Mouse (Mus musculus) urinary bladder, adult 18-20 months (tissue): ENCODE results near the gene Klhl28.

Source experiments
- DNase-seq, 2 experiments: peaks; one replicate each; pipeline ENCODE4 v3.0.0; 2022; ENCODE audit warnings: low spot score in 2 of 2, mixed read lengths in 2 of 2

Klhl28 gene

GRCm38 (mm10) chr12:64965124-64966026, at the start of gene Klhl28, which contains the start of gene Togaram1:
Klhl28 (minus strand) TSS chr12:64965534.
Togaram1 (plus strand) TSS chr12:64965804.
- peak; percentile 98 to 99 for DNase-seq

GRCm38 (mm10) chr12:65007725-65008124, 42.4 kb upstream of the Klhl28 start:
- DNase-seq = no peak

- DNase-seq = no peak
Observed at GRCm38 (mm10) chr12:64977518-64977917, 12.2 kb upstream of the Klhl28 start.

GRCm38 (mm10) chr12:64976191-64976590, 10.9 kb upstream of the Klhl28 start:
- no peak for DNase-seq

- no peak for DNase-seq
Observed at GRCm38 (mm10) chr12:64975558-64975957, 10.2 kb upstream of the Klhl28 start.

DNA sequence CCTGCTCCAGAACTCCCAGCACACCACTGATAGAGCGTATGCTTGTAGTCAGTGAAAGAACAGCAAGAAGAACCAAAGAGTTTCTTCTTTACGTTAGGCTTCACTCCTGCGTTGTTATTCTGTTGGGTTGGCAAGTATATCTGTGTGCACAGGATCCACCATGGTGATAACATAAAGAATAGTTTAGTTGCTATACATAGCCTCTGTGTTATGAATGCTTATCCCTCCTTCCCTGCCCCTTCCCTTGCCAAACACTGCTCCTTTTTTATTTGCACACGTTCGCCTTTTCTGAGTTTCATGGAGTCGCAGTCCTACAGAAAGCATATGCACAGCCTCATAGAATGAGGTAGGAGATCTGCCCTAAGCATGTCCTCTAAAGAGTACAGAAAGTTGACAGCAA, 6.7 kb upstream of the Klhl28 start:
- DNase-seq = no peak

GRCm38 (mm10) chr12:64971399-64971798, 6.1 kb upstream of the Klhl28 start:
- no peak for DNase-seq

GRCm38 (mm10) chr12:64968067-64968466, 2.7 kb upstream of the Klhl28 start:
- DNase-seq = no peak

DNA sequence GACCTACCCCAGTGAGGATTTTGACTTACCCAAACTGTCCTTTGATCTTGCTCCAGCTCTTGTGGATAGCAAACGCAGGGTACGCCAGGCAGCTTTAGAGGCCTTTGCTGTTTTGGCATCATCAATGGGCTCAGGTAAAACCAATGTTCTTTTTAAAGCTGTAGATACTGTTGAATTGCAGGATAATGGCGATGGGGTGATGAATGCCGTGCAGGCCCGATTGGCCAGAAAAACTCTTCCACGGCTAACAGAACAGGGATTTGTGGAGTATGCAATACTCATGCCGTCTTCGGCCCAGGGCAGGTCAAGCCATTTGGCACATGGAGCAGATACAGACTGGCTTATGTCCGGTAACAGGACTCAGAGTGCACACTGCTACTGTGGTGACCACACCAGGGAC, 2.1 kb upstream of the Klhl28 start:
- DNase-seq = no peak

DNA sequence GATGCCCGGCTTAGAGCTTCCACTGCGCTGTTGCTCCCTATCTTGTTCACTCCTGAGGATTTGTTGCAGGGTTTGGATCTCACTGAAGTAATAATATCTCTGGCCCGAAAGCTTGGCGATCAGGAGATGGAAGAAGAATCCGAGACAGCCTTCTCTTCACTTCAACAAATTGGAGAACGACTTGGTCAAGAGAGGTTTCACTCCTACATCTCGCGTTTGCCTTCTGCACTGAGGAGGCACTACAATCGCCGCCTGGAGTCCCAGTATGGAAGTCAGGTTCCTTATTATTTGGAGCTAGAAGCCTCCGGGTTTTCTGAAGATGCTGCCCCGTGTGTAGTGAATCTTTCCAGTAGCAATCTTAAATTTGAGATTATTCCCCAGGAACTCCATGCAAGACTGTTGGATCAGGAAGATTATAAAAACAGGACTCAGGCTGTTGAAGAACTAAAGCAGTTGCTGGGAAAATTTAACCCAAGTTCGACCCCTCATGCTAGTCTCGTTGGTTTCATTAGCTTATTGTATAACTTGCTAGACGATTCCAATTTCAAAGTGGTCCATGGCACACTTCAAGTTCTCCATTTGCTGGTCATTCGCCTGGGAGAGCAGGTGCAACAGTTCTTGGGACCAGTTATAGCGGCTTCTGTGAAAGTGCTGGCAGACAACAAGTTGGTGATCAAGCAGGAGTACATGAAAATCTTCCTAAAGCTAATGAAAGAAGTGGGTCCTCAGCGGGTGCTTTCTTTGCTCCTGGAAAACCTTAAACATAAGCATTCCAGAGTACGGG, 1.5 kb upstream of the Klhl28 start:
- no peak for DNase-seq

- DNase-seq = peak in 1 of 2 experiments; percentile 25
Observed at GRCm38 (mm10) chr12:64966101-64966631, 832 bp upstream of the Klhl28 start.

DNA sequence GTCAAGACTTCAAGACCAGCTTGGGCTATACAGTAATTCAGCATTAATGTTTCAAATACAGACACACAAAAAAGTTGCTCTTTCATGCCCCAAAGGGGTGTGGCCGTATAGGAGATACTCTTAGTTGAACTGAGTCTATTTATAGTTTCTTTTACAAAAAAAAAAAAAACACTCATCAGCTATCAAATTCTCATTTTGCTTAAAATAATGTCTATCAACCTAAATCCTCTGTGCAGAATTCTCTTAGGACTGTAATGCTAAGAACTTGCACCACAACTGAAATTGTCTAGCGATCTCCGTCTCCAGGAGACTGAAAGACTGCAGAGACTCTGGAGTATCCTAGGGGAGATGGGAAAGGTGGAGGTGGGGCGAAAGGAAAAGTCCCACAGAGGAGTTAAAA, 774 bp downstream of the Klhl28 start:
- DNase-seq = no peak

GRCm38 (mm10) chr12:64937493-64937892, 27.8 kb downstream of the Klhl28 start:
- no peak for DNase-seq

DNA sequence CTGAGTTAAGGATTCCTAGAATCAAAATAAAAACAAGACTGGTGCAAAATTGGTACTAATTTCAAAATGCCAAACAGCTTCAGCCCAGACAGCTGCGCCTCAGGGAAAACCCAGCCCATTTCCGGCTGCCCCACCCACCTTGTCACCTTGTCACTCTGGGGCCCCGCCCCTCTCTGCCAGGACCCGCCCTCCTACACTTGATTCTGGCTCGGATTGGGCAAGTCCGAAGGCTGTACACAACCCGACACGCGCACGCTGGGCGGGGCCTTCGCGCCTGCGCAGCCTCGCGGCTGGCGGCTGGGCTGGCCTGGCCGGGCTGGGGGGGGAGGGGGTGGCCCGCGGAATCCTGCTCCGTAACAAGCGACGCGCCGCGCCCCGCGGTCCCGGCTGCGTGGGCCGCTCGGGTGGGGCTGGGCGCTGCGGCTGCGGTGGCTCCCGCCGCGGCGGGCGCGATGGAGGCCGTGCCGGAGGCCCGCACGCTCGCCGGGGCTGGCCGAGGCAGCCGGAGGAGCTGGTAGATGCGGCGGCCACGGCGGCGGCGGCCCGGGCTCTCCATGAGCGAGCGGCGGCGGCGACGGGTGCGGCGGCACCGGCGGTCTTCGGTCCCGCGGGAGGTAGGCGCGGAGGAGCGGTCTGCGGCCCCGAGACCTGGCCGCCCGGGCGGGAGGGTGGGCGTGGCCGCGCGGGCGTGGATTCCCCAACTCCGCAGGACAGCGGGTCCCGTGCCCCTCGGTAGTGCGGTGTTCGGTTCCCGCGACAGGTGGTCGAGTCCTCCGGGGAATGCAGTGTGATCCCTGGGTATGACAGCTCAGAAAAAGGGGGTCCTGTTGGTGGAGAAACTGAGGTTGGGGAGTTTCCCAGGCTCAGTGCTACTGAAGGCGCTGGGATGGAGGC, 47.5 kb downstream of the Klhl28 start, which contains the start of gene Gm527:
Gene Gm527, plus strand, starts transcription at position 329 of the 894 bp plus-strand sequence.
- peak; percentile 86 to 93 for DNase-seq

- DNase-seq = no peak
Observed at GRCm38 (mm10) chr12:64916735-64917134, 48.6 kb downstream of the Klhl28 start.

- DNase-seq = no peak
Observed at GRCm38 (mm10) chr12:64912996-64913395, 52.3 kb downstream of the Klhl28 start.

DNA sequence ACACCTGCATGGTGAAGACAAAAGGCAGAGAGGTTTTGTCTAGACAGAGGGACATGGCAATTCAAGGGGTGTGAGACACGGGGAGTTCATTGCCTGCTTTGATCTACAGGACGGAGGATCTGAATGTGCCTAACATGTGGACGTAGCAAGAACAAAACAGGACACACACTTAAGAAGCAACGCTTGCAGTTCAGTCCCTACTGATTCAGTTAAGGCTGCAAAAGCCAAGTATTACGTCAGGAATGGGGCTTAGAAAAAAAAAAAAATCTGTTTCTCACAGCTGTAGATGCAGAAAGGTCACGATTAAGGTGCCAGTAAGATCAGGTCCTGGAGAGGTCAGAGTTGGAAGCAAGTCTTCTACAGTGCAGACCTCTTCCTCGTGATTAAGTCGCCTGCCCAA, 62.1 kb downstream of the Klhl28 start:
- no peak for DNase-seq

DNA sequence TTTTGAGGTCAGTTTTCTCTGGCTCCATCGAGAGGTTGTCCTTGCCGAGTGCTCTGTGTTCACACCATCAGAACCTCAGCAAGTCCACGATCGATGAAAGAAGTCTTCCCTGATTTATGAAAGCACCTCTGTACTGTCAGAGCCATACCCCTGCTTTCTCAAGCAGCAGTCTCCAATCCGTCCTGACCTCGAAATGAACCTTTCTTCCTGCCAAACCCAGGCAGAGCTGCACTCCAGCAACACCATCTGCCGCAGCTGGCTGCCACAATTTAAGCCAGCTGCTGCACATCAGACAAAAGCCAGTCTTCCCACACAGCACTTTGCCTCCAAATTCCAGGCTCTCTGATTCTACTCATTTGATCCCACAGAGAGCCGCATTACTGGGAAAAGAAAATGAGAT, 62.8 kb downstream of the Klhl28 start:
- DNase-seq = peak; percentile 6 to 47

- DNase-seq = peak; percentile 6 to 21
Observed at GRCm38 (mm10) chr12:64897060-64897730, 68.1 kb downstream of the Klhl28 start.
